Mouse (Mus musculus) liver, embryonic 14.5 days (tissue): ENCODE data around the gene Ifit2.

ENCODE experiments used
- CTCF ChIP-seq: IDR thresholded peaks from 2 replicates; pipeline ENCODE4 v1.5.1; 2016; ENCODE audit warnings: antibody characterized with exemption, low read depth, control low read depth
- EP300 ChIP-seq: IDR thresholded peaks from 2 replicates; pipeline ENCODE4 v1.6.1; 2016; ENCODE audit warnings: antibody characterized with exemption, low read depth

DNA sequence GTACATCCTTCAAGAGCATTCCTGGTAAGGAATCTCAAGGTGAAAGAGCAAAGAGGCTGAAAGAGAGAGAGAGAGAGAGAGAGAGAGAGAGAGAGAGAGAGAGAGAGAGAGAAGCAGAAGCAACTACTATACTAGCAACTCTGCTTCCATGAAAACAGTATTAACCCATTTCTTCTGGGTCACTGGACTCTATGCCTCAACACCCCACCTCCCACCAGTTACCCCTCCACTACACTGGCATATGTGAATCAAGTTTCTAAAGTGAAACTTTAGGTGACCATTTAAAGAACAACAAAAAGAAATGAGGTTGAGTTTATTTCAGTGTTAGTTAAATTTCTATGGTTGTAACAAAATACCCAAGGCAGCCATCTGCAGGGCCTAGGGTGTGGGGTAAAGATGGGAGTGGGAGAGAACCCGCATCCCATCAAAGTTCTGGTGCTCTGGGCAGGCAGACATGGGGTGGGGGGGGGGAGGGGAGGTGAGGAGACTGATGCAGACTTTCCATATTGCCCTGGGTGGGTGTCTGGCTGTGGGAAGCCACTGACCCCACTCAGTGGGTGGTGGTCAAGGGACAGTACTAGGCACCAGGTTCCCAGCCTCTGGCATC, 15.8 kb downstream of the Ifit2 start:
- no peak for TF ChIP-seq CTCF
- TF ChIP-seq EP300, result no peak
